Mouse (Mus musculus): Measurements from ENCODE around the gene Rassf2.

GRCm38 (mm10) chr2:131980866-131981265 lies 49.2 kb downstream of the Rassf2 start:
- no peak for TF ChIP-seq POLR2A (IDR thresholded peaks at IDR 0.05; ENCODE audit: borderline replicate concordance, extremely low read depth, low read depth, low read length)
- TF ChIP-seq CTCF (IDR thresholded peaks at IDR 0.05; ENCODE audit: insufficient read depth, low read length), result no peak

All from lung, adult 2 months (tissue).